Mouse (Mus musculus) liver, postnatal 0 days (tissue): ENCODE results near the gene Mttp. TPM values are rescaled to one million over a fixed set of nuclear protein-coding genes. Genes with fewer than 3 reads are reported as not detected.
A peak's percentile ranks its signal among the peaks of the same experiment; 100 is the strongest.

Experiments
- ATAC-seq: fragments of 200-750 bp; cut with Nextera tagmentation; 2 replicates; pipeline ENCODE4 v1.8.0; 2017; ENCODE audit warnings: mild to moderate bottlenecking, moderate library complexity
- DNase-seq: peaks from one replicate; pipeline ENCODE4 v3.0.0-alpha.2; 2016
- H3K27ac ChIP-seq: fragments of 300-500 bp; sonication (generic); 2 replicates; pipeline ENCODE4 v1.5.1; 2014; ENCODE audit warnings: antibody characterized with exemption, moderate library complexity, mild to moderate bottlenecking, low read depth
- H3K27me3 ChIP-seq: fragments of 300-500 bp; sonication (generic); 2 replicates; pipeline ENCODE4 v1.6.1; 2014; ENCODE audit warnings: low read length, control low read depth, mixed read lengths; ENCODE audit not compliant: insufficient read depth
- H3K36me3 ChIP-seq: fragments of 300-500 bp; sonication (generic); replicated peaks from 2 replicates; pipeline ENCODE4 v1.6.1; 2014; ENCODE audit warnings: mild to moderate bottlenecking, control low read depth, low read length, moderate library complexity, mixed read lengths; ENCODE audit not compliant: insufficient read depth
- H3K4me1 ChIP-seq: fragments of 300-500 bp; sonication (generic); 2 replicates; pipeline ENCODE4 v1.6.1; 2014; ENCODE audit warnings: antibody characterized with exemption, mild to moderate bottlenecking, control low read depth; ENCODE audit not compliant: insufficient read depth
- H3K4me2 ChIP-seq: fragments of 300-500 bp; sonication (generic); 2 replicates; pipeline ENCODE4 v1.6.1; 2014; ENCODE audit warnings: low read depth, mild to moderate bottlenecking, low read length, moderate library complexity, mixed read lengths
- H3K4me3 ChIP-seq: fragments of 300-500 bp; sonication (generic); 2 replicates; pipeline ENCODE4 v1.5.1; 2014; ENCODE audit warnings: low read depth, low read length
- H3K9ac ChIP-seq: fragments of 300-500 bp; sonication (generic); replicated peaks from 2 replicates; pipeline ENCODE4 v1.6.1; 2014; ENCODE audit warnings: mild to moderate bottlenecking, moderate library complexity
- H3K9me3 ChIP-seq: fragments of 300-500 bp; sonication (generic); 2 replicates; pipeline ENCODE4 v1.6.1; 2016; ENCODE audit warnings: mild to moderate bottlenecking, control low read depth, low read length, mixed read lengths
- CTCF ChIP-seq: sonication (generic); IDR thresholded peaks from 2 replicates; pipeline ENCODE4 v1.5.1; 2016; ENCODE audit warnings: antibody characterized with exemption, low read depth
- EP300 ChIP-seq: IDR thresholded peaks from 2 replicates; pipeline ENCODE4 v1.6.1; 2016; ENCODE audit warnings: antibody characterized with exemption, low read depth, mild to moderate bottlenecking
- WGBS: fragments of 180-500 bp; shearing (Covaris S2); extraction: QIAGEN DNeasy Blood & Tissue Kit; methylation state at CpG from one replicate; pipeline ENCODE4 v1.1.7; 2014; ENCODE audit not compliant: insufficient replicate concordance; 5-methylcytosine and 5-hydroxymethylcytosine counted together
- polyA plus RNA-seq: library from polyadenylated mRNA; unstranded; fragments of >200 nt; fragmentation: Nextera tagmentation; extraction: Ambion mirVana; gene quantifications from 2 replicates; pipeline ENCODE4 v1.2.1, GENCODE M21; 2015

Mttp gene
- polyA plus RNA-seq, 1 experiment from 2014 or later: 86.4 TPM

- Histone ChIP-seq H3K9ac (no peak overlapping the region), H3K4me2 (no peak overlapping the region), H3K27ac (no peak overlapping the region), H3K4me1 (peaks cover 6% of the 10 kb centered on the region; the same call in 1 of the 2 replicates), H3K9me3 (no peaks in the 10 kb centered on the region), H3K27me3 (no peaks in the 10 kb centered on the region), H3K36me3 (no peaks in the 10 kb centered on the region), H3K4me3 (no peak overlapping the region)
- DNase-seq (no peak), ATAC-seq (no peak)
- 37% methylated on average over 1 of the region's 1 CpGs for WGBS
- TF ChIP-seq EP300: no peak
- no peak for TF ChIP-seq CTCF
Observed at GRCm38 (mm10) chr3:138134528-138134927, 10.2 kb downstream of the Mttp start.

GRCm38 (mm10) chr3:138133916-138134315 lies 10.9 kb downstream of the Mttp start:
- no peak overlapping the region for H3K4me3 ChIP-seq
- DNase-seq (no peak), ATAC-seq (no peak)

GRCm38 (mm10) chr3:138133463-138133862 lies 11.3 kb downstream of the Mttp start:
- TF ChIP-seq EP300 (peak; percentile 51; the same call in 1 of the 2 replicates), CTCF (no peak)
- no peak overlapping the region for H3K4me2 ChIP-seq
- 60% methylated on average over 8 of the region's 8 CpGs for WGBS
- DNase-seq (no peak), ATAC-seq (peak; percentile 28; the same call in 1 of the 2 replicates)
- H3K9ac ChIP-seq: no peak overlapping the region
- H3K4me1 ChIP-seq: peaks cover 6% of the 10 kb centered on the region; the same call in 1 of the 2 replicates
- H3K27ac ChIP-seq: peak overlapping the region; percentile 34
- H3K27me3 ChIP-seq: no peaks in the 10 kb centered on the region
- no peaks in the 10 kb centered on the region for H3K9me3 ChIP-seq
- H3K4me3 ChIP-seq: no peak overlapping the region
- no peaks in the 10 kb centered on the region for H3K36me3 ChIP-seq

More at GRCm38 (mm10) chr3:138133916-138134315, 10.9 kb downstream of the Mttp start:
- Histone ChIP-seq H3K4me1 (peaks cover 6% of the 10 kb centered on the region; the same call in 1 of the 2 replicates), H3K9ac (no peak overlapping the region), H3K36me3 (no peaks in the 10 kb centered on the region), H3K4me2 (no peak overlapping the region), H3K27ac (no peak overlapping the region), H3K9me3 (no peaks in the 10 kb centered on the region), H3K27me3 (no peaks in the 10 kb centered on the region)
- 64% methylated on average over 11 of the region's 11 CpGs for WGBS
- TF ChIP-seq CTCF (no peak), EP300 (no peak)

- no peaks in the 10 kb centered on the region for H3K36me3 ChIP-seq
- H3K9ac ChIP-seq: peak overlapping the region; percentile 55
- H3K27ac ChIP-seq: peak overlapping the region; percentile 80
- H3K9me3 ChIP-seq: no peaks in the 10 kb centered on the region
- peak; percentile 89 for ATAC-seq
- H3K4me1 ChIP-seq: peaks cover 13% of the 10 kb centered on the region; the same call in 1 of the 2 replicates
- H3K4me2 ChIP-seq: no peak overlapping the region
- 51% methylated on average over 9 of the region's 9 CpGs for WGBS
- peak overlapping the region; percentile 45 for H3K4me3 ChIP-seq
- TF ChIP-seq EP300: no peak
- no peak for TF ChIP-seq CTCF
- DNase-seq: peak; percentile 50
- no peaks in the 10 kb centered on the region for H3K27me3 ChIP-seq
Observed at GRCm38 (mm10) chr3:138131168-138131567, 13.6 kb downstream of the Mttp start.

- Histone ChIP-seq H3K9me3 (no peaks in the 10 kb centered on the region), H3K27me3 (no peaks in the 10 kb centered on the region), H3K4me2 (peak overlapping the region; percentile 45; the same call in 1 of the 2 replicates), H3K4me3 (peak overlapping the region; percentile 45), H3K4me1 (peaks cover 13% of the 10 kb centered on the region; the same call in 1 of the 2 replicates), H3K27ac (peak overlapping the region; percentile 80), H3K36me3 (no peaks in the 10 kb centered on the region), H3K9ac (peak overlapping the region; percentile 55)
- DNase-seq (no peak), ATAC-seq (peak; percentile 52; the same call in 1 of the 2 replicates)
- no peak for TF ChIP-seq CTCF
- TF ChIP-seq EP300: no peak
- 49% methylated on average over 1 of the region's 1 CpGs for WGBS
Observed at GRCm38 (mm10) chr3:138130692-138131091, 14.1 kb downstream of the Mttp start.

GRCm38 (mm10) chr3:138129110-138129509 lies 15.7 kb downstream of the Mttp start:
- Histone ChIP-seq H3K27me3 (no peaks in the 10 kb centered on the region), H3K9me3 (no peaks in the 10 kb centered on the region), H3K4me2 (peak overlapping the region; percentile 57), H3K4me3 (peak overlapping the region; percentile 1), H3K4me1 (peaks cover 13% of the 10 kb centered on the region; the same call in 1 of the 2 replicates), H3K9ac (peak overlapping the region; percentile 34), H3K36me3 (0 out of 2 replicates have a peak, but pooled peaks cover 4% of the 10 kb centered on the region), H3K27ac (peak overlapping the region; percentile 57)
- TF ChIP-seq CTCF (no peak), EP300 (no peak)
- ATAC-seq (peak; percentile 22), DNase-seq (no peak)
- WGBS: 53% methylated on average over 6 of the region's 6 CpGs
